Mouse (Mus musculus) G1E (cell line): Measurements from ENCODE around the gene Rtn4rl1.
"Not testable (repeated sequence)": the region's sequence is repeated elsewhere in the genome, so short reads cannot be mapped to it uniquely, and the experiment has no call there.

Source experiments
- CTCF ChIP-seq: IDR thresholded peaks from 2 replicates; pipeline ENCODE4 v1.5.1; 2012; ENCODE audit warnings: low read depth, low read length, inconsistent platforms, mixed read lengths
- GATA1 ChIP-seq: IDR thresholded peaks from 2 replicates; pipeline ENCODE4 v1.6.1; 2012; ENCODE audit warnings: borderline replicate concordance, low read length, inconsistent platforms, mixed read lengths
- GATA2 ChIP-seq: IDR thresholded peaks from 2 replicates; pipeline ENCODE4 v1.6.1; 2012; ENCODE audit warnings: low read depth, low read length, inconsistent platforms, borderline replicate concordance
- POLR2AphosphoS5 ChIP-seq: IDR thresholded peaks from 2 replicates; pipeline ENCODE4 v1.6.1; 2012; ENCODE audit warnings: low read depth, low read length, inconsistent platforms; ENCODE audit not compliant: insufficient replicate concordance
- TAL1 ChIP-seq: conservative IDR thresholded peaks from 2 replicates; pipeline ENCODE4 v1.6.1; 2012; ENCODE audit warnings: low read depth, low read length, inconsistent platforms, mixed read lengths

GRCm38 (mm10) chr11:75283784-75284183 is 90.2 kb downstream of the Rtn4rl1 start:
- TF ChIP-seq CTCF, TAL1, GATA1, GATA2, POLR2AphosphoS5: not testable (repeated sequence)
